15 mouse cellular contexts compared by ENCODE assay signal in the genomic region with DNA sequence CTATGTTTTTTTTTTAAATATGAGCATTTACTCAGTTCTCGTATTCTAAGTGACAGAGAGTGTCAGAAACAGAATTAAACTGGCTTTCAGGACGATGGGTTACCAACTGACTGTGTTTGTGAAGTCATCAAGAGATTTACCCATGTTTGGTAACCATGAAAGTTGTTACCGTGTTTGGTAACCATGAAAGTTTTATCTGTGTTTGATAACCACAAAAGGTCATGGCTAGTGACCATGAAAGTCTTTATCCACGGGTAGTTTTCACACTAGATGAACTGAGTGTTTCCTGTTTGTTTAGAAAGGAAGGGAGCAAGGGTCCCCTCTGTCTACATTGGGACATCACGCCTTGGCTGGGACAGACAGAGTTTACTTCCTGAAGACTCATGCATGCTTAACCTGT.
"Had no signal": no experiment of that assay in that cellular context is flagged by ENCODE, and none has a peak within 500 bp of the region (broad histone marks: within the 10 kb centered on the region; RNA-seq: fewer than 3 reads in every experiment).

No protein-coding gene starts in this region.

- H3K36me3 ChIP-seq: limb, embryonic 15.5 days; neural tube, embryonic 15.5 days had no signal

- H3K4me3 ChIP-seq: limb, embryonic 15.5 days; megakaryocyte, embryonic 14.5 days; neural tube, embryonic 15.5 days had no signal

- H3K4me1 ChIP-seq: megakaryocyte, embryonic 14.5 days had no signal

- H3K4me2 ChIP-seq: limb, embryonic 15.5 days; midbrain, embryonic 11.5 days; neural tube, embryonic 15.5 days had no signal

- H3K27me3 ChIP-seq: limb, embryonic 15.5 days; neural tube, embryonic 15.5 days had no signal

- H3K9me3 ChIP-seq: limb, embryonic 15.5 days; megakaryocyte, embryonic 14.5 days; neural tube, embryonic 15.5 days had no signal

- DNase-seq: kidney, adult 18-20 months; kidney, postnatal 14 days; layer of hippocampus, postnatal 36 days; lung, adult 18-20 months; lung, postnatal 36 days; retina, postnatal 1 day; thymus, adult 18-20 months; thymus, postnatal 14 days had no signal

- H3K27ac ChIP-seq: limb, embryonic 15.5 days; liver, embryonic 14.5 days; neural tube, embryonic 15.5 days had no signal

- H3K9ac ChIP-seq: limb, embryonic 15.5 days; liver, embryonic 14.5 days; neural tube, embryonic 15.5 days had no signal

- ATAC-seq: lung, postnatal 0 days; midbrain, embryonic 16.5 days had no signal
